9 mouse cellular contexts compared by ENCODE assay signal in the genomic region with DNA sequence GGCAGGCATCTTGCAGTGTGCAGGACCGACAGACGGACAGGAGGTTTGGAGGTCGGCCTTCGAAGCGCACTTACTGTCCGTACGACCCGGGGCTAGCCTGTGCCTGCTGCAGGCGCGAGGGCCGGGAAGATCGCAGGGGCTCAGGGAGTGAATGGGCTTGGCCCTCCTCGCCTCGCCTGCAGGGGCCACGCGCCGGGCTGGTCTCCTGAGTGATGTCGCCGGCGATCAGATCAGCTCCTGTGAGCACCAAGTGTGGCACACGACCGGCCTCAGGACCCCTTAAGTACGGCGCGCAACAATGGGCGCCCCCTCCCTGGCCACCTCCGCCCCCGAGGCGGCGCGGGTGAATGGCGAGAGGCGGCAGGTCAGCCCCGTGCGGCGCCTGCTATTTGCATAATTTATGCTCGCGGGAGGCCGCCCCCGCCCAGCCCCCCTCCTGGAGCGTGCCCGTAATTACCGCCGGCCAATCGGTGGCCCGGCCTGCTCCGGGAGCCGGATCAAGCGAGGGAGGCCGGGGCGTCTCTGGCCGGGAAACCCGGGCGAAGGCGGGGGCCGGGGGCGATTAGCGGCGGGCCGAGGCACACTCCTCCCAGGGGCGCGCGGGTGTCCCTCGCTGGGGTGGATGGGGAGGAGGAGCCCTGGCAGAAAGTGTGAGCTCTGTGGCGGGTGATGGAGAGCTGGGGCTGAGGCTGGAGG. TPM values are rescaled to one million over a fixed set of nuclear protein-coding genes. Genes with fewer than 3 reads are reported as not detected.
DNase-seq lines count a peak whose midpoint lies in the region; ATAC-seq and TF ChIP-seq lines count a peak whose summit lies in the region.
"Had no signal": no experiment of that assay in that cellular context is flagged by ENCODE, and none has a peak within 500 bp of the region (broad histone marks: within the 10 kb centered on the region; RNA-seq: fewer than 3 reads in every experiment).

Gene Neurog1 (minus strand): TSS at position 240 of the 696 bp plus-strand sequence.

- under 1% methylated on average over 62 of the region's 65 CpGs for WGBS in lung, postnatal 0 days
- 3% methylated on average over 65 of the region's 65 CpGs for WGBS in lung, adult 2 months
- under 1% methylated on average over 65 of the region's 65 CpGs for WGBS in embryonic facial prominence, embryonic 12.5 days
- under 1% methylated on average over 64 of the region's 65 CpGs for whole genome bisulfite sequencing in intestine, embryonic 14.5 days
- WGBS in limb, embryonic 15.5 days = under 1% methylated on average over 65 of the region's 65 CpGs
- WGBS in stomach, embryonic 14.5 days = under 1% methylated on average over 62 of the region's 65 CpGs

- no peak for TF ChIP-seq POLR2A in lung, adult 2 months (IDR thresholded peaks at IDR 0.05; ENCODE audit: borderline replicate concordance, extremely low read depth, low read depth, low read length)

- TF ChIP-seq CTCF in lung, postnatal 0 days (IDR thresholded peaks at IDR 0.05) = no peak
- TF ChIP-seq CTCF in lung, adult 2 months (IDR thresholded peaks at IDR 0.05; ENCODE audit: insufficient read depth, low read length) = no peak

- peak within 1 kb of the TSS; percentile 40 for H3K4me2 ChIP-seq in lung, postnatal 0 days (replicated peaks; ENCODE audit: low read depth, low read length)
- H3K4me2 ChIP-seq in embryonic facial prominence, embryonic 12.5 days (replicated peaks) = peak within 1 kb of the TSS; percentile 56
- peak within 1 kb of the TSS; percentile 42 for H3K4me2 ChIP-seq in intestine, embryonic 14.5 days (ENCODE audit: low read length)
- peak within 1 kb of the TSS; percentile 70 for H3K4me2 ChIP-seq in limb, embryonic 15.5 days
- peak within 1 kb of the TSS; percentile 46 for H3K4me2 ChIP-seq in stomach, embryonic 14.5 days (replicated peaks; ENCODE audit: low read depth, low read length)

- H3K4me1 ChIP-seq in lung, postnatal 0 days (ENCODE audit: insufficient read depth, low read depth, low read length) = peaks cover 5% of the 10 kb centered on the region; the same call in 1 of the 2 replicates
- no peaks in the 10 kb centered on the region for H3K4me1 ChIP-seq in lung, adult 2 months (ENCODE audit: control insufficient read depth, insufficient read depth, low read length)
- H3K4me1 ChIP-seq in embryonic facial prominence, embryonic 12.5 days = peaks cover 12% of the 10 kb centered on the region
- no peaks in the 10 kb centered on the region for H3K4me1 ChIP-seq in intestine, embryonic 14.5 days (replicated peaks; ENCODE audit: control insufficient read depth, insufficient read depth, low read length)
- H3K4me1 ChIP-seq in limb, embryonic 15.5 days = peaks cover 13% of the 10 kb centered on the region
- peaks cover 11% of the 10 kb centered on the region; the same call in 1 of the 2 replicates for H3K4me1 ChIP-seq in stomach, embryonic 14.5 days (ENCODE audit: control insufficient read depth, insufficient read depth, low read length)

- no peak for DNase-seq in lung, postnatal 0 days (ENCODE audit: low spot score)
- no peak for DNase-seq in lung, adult 2 months
- DNase-seq in intestine, embryonic 14.5 days (ENCODE audit: low spot score) = peak; percentile 76
- no peak for DNase-seq in adrenal gland, postnatal 36 days
- no peak for DNase-seq in urinary bladder, postnatal 14 days (ENCODE audit: low spot score)

- no peak for TF ChIP-seq EP300 in lung, postnatal 0 days (IDR thresholded peaks at IDR 0.05)

- H3K9me3 ChIP-seq in lung, postnatal 0 days (ENCODE audit: low read length) = no peaks in the 10 kb centered on the region
- no peaks in the 10 kb centered on the region for H3K9me3 ChIP-seq in embryonic facial prominence, embryonic 12.5 days
- no peaks in the 10 kb centered on the region for H3K9me3 ChIP-seq in intestine, embryonic 14.5 days (ENCODE audit: control insufficient read depth, low read length)
- no peaks in the 10 kb centered on the region for H3K9me3 ChIP-seq in limb, embryonic 15.5 days
- no peaks in the 10 kb centered on the region for H3K9me3 ChIP-seq in stomach, embryonic 14.5 days (ENCODE audit: control insufficient read depth, low read depth, low read length)

- no peak within 1 kb of the TSS for H3K27ac ChIP-seq in lung, postnatal 0 days (ENCODE audit: low read length)
- H3K27ac ChIP-seq in embryonic facial prominence, embryonic 12.5 days = peak within 1 kb of the TSS; percentile 32
- no peak within 1 kb of the TSS for H3K27ac ChIP-seq in intestine, embryonic 14.5 days (ENCODE audit: low read depth)
- H3K27ac ChIP-seq in limb, embryonic 15.5 days = no peak within 1 kb of the TSS
- H3K27ac ChIP-seq in stomach, embryonic 14.5 days (ENCODE audit: low read length) = no peak within 1 kb of the TSS

- peak; percentile 30; the same call in 1 of the 2 replicates for ATAC-seq in lung, postnatal 0 days
- peak; percentile 69 for ATAC-seq in embryonic facial prominence, embryonic 12.5 days (ENCODE audit: insufficient number of reproducible peaks, insufficient read depth, low FRiP score, low TSS enrichment)
- 0 out of 2 replicates have a peak, but pooled peaks have one; percentile 42 for ATAC-seq in intestine, embryonic 14.5 days (replicated peaks; ENCODE audit: low FRiP score, low TSS enrichment, low read depth)
- ATAC-seq in limb, embryonic 15.5 days (ENCODE audit: insufficient number of reproducible peaks, low FRiP score, low TSS enrichment, low read depth) = no peak
- ATAC-seq in stomach, embryonic 14.5 days (ENCODE audit: insufficient number of reproducible peaks, insufficient read depth, low FRiP score, low read depth) = 0 out of 2 replicates have a peak, but pooled peaks have one; percentile 30

- peaks cover 89% of the 10 kb centered on the region for H3K27me3 ChIP-seq in lung, postnatal 0 days (replicated peaks; ENCODE audit: insufficient read depth, low read length)
- peaks cover 96% of the 10 kb centered on the region for H3K27me3 ChIP-seq in embryonic facial prominence, embryonic 12.5 days
- peaks cover 100% of the 10 kb centered on the region for H3K27me3 ChIP-seq in intestine, embryonic 14.5 days (replicated peaks; ENCODE audit: control insufficient read depth, insufficient read depth, low read length)
- peaks cover 100% of the 10 kb centered on the region for H3K27me3 ChIP-seq in limb, embryonic 15.5 days
- H3K27me3 ChIP-seq in stomach, embryonic 14.5 days (ENCODE audit: control insufficient read depth, insufficient read depth, low read length) = peaks cover 87% of the 10 kb centered on the region

- H3K4me3 ChIP-seq in lung, postnatal 0 days (ENCODE audit: low read depth, low read length) = peak within 1 kb of the TSS; percentile 21; the same call in 1 of the 2 replicates
- H3K4me3 ChIP-seq in lung, adult 2 months (replicated peaks; ENCODE audit: extremely low read depth, low read depth, low read length) = no peak within 1 kb of the TSS
- H3K4me3 ChIP-seq in embryonic facial prominence, embryonic 12.5 days = peak within 1 kb of the TSS; percentile 36
- H3K4me3 ChIP-seq in intestine, embryonic 14.5 days (ENCODE audit: low read depth, low read length) = peak within 1 kb of the TSS; percentile 16; the same call in 1 of the 2 replicates
- H3K4me3 ChIP-seq in limb, embryonic 15.5 days = peak within 1 kb of the TSS; percentile 39
- peak within 1 kb of the TSS; percentile 28 for H3K4me3 ChIP-seq in stomach, embryonic 14.5 days (ENCODE audit: low read depth, low read length)

- H3K9ac ChIP-seq in lung, postnatal 0 days (replicated peaks; ENCODE audit: low read depth) = no peak within 1 kb of the TSS
- H3K9ac ChIP-seq in embryonic facial prominence, embryonic 12.5 days = 0 out of 2 replicates have a peak within 1 kb of the TSS, but pooled peaks have one; percentile 17
- no peak within 1 kb of the TSS for H3K9ac ChIP-seq in intestine, embryonic 14.5 days (ENCODE audit: low read length)
- no peak within 1 kb of the TSS for H3K9ac ChIP-seq in limb, embryonic 15.5 days
- no peak within 1 kb of the TSS for H3K9ac ChIP-seq in stomach, embryonic 14.5 days (replicated peaks; ENCODE audit: low read depth, low read length)

- H3K36me3 ChIP-seq in lung, postnatal 0 days (ENCODE audit: insufficient read depth, low read length) = no peaks in the 10 kb centered on the region
- H3K36me3 ChIP-seq in embryonic facial prominence, embryonic 12.5 days = no peaks in the 10 kb centered on the region
- no peaks in the 10 kb centered on the region for H3K36me3 ChIP-seq in intestine, embryonic 14.5 days (ENCODE audit: control insufficient read depth, insufficient read depth, low read length)
- H3K36me3 ChIP-seq in limb, embryonic 15.5 days = no peaks in the 10 kb centered on the region
- H3K36me3 ChIP-seq in stomach, embryonic 14.5 days (ENCODE audit: control insufficient read depth, insufficient read depth, low read length) = no peaks in the 10 kb centered on the region

RNA-seq across cellular contexts. Expression of gene Neurog1, which starts in this region (rescaled TPM):
- polyA plus RNA-seq in lung, postnatal 0 days (2015; fragmentation: Nextera tagmentation; extraction: Ambion mirVana) = not detected in 2 replicates
- polyA plus RNA-seq in lung, adult 2 months (2012; rRNA removed) = not detected in 2 replicates
- 5.1 and 6.0 TPM in 2 replicates for polyA plus RNA-seq in embryonic facial prominence, embryonic 12.5 days (2016; fragmentation: Nextera tagmentation; extraction: Ambion mirVana)
- polyA plus RNA-seq in intestine, embryonic 14.5 days (2014; fragmentation: Nextera tagmentation; extraction: Ambion mirVana) = not detected in 2 replicates
- not detected in 2 replicates for polyA plus RNA-seq in limb, embryonic 15.5 days (2015; fragmentation: Nextera tagmentation; extraction: Ambion mirVana)
- not detected in 2 replicates for polyA plus RNA-seq in stomach, embryonic 14.5 days (2014; fragmentation: Nextera tagmentation; extraction: Ambion mirVana)
- total RNA-seq in adrenal gland, postnatal 36 days (2021) = not detected
- total RNA-seq: left cerebral cortex, adult 8-10 months had no signal

Comparison
In these comparisons a context has a peak if more than half of its experiments do, and no peak if none do; other contexts are left out.
1. Peak in ATAC-seq, H3K4me3 ChIP-seq and H3K4me2 ChIP-seq in lung, postnatal 0 days; RNA of the gene not detected or under 1 TPM.
2. Peak in DNase-seq, ATAC-seq, H3K4me3 ChIP-seq and H3K4me2 ChIP-seq in intestine, embryonic 14.5 days; RNA of the gene not detected or under 1 TPM.
3. Peak in ATAC-seq, H3K4me3 ChIP-seq and H3K4me2 ChIP-seq in stomach, embryonic 14.5 days; RNA of the gene not detected or under 1 TPM.